Mouse (Mus musculus) midbrain, embryonic 11.5 days (tissue): ENCODE results near the gene Usp45. TPM values are rescaled to one million over a fixed set of nuclear protein-coding genes. Genes with fewer than 3 reads are reported as not detected.

Experiments used
- ATAC-seq: fragments of 200-750 bp; cut with Nextera tagmentation; 2 replicates; pipeline ENCODE4 v1.8.0; 2017; ENCODE audit warnings: moderate TSS enrichment, moderate library complexity; ENCODE audit not compliant: low FRiP score
- DNase-seq: peaks from one replicate; pipeline ENCODE4 v3.0.0; 2015; ENCODE audit warnings: low spot score; ENCODE audit errors: missing footprints
- H3K27ac ChIP-seq: fragments of 300-500 bp; sonication (generic); 2 replicates; pipeline ENCODE4 v1.5.1; 2014; ENCODE audit warnings: low read depth, low read length
- H3K27me3 ChIP-seq: fragments of 300-500 bp; sonication (generic); 2 replicates; pipeline ENCODE4 v1.6.1; 2014; ENCODE audit warnings: mild to moderate bottlenecking, low read length, moderate library complexity, mixed read lengths; ENCODE audit not compliant: control insufficient read depth, insufficient read depth
- H3K36me3 ChIP-seq: fragments of 300-500 bp; sonication (generic); 2 replicates; pipeline ENCODE4 v1.6.1; 2014; ENCODE audit warnings: mild to moderate bottlenecking, low read length, moderate library complexity, mixed read lengths; ENCODE audit not compliant: control insufficient read depth, insufficient read depth
- H3K4me1 ChIP-seq: fragments of 300-500 bp; sonication (generic); 2 replicates; pipeline ENCODE4 v1.6.1; 2014; ENCODE audit warnings: low read length; ENCODE audit not compliant: control insufficient read depth, insufficient read depth
- H3K4me2 ChIP-seq: fragments of 300-500 bp; sonication (generic); 2 replicates; pipeline ENCODE4 v1.6.1; 2014; ENCODE audit warnings: mild to moderate bottlenecking, moderate library complexity
- H3K4me3 ChIP-seq: fragments of 300-500 bp; sonication (generic); 2 replicates; pipeline ENCODE4 v1.5.1; 2014; ENCODE audit warnings: low read depth, low read length
- H3K9ac ChIP-seq: fragments of 300-500 bp; sonication (generic); 2 replicates; pipeline ENCODE4 v1.6.1; 2014; ENCODE audit warnings: low read length
- H3K9me3 ChIP-seq: fragments of 300-500 bp; sonication (generic); 2 replicates; pipeline ENCODE4 v1.6.1; 2016; ENCODE audit warnings: low read length; ENCODE audit not compliant: control insufficient read depth
- WGBS: fragments of 180-500 bp; shearing (Covaris S2); extraction: QIAGEN DNeasy Blood & Tissue Kit; methylation state at CpG from one replicate; pipeline ENCODE4 v1.1.7; 2014; 5-methylcytosine and 5-hydroxymethylcytosine counted together
- polyA plus RNA-seq: library from polyadenylated mRNA; unstranded; fragments of >200 nt; fragmentation: Nextera tagmentation; extraction: Ambion mirVana; gene quantifications from 2 replicates; pipeline ENCODE4 v1.2.1, GENCODE M21; 2014

Usp45 gene
- polyA plus RNA-seq, 1 experiment from 2014 or later: 13.4 TPM

GRCm38 (mm10) chr4:21758860-21759259 lies 8.1 kb upstream of the Usp45 start:
- Histone ChIP-seq H3K4me2 (no peak overlapping the region), H3K36me3 (no peaks in the 10 kb centered on the region; the same call in 1 of the 2 replicates), H3K27me3 (no peaks in the 10 kb centered on the region), H3K9ac (no peak overlapping the region), H3K27ac (no peak overlapping the region), H3K4me1 (no peaks in the 10 kb centered on the region), H3K4me3 (no peak overlapping the region), H3K9me3 (no peaks in the 10 kb centered on the region)
- WGBS: 60% methylated on average over 1 of the region's 1 CpGs
- DNase-seq: no peak
- ATAC-seq: no peak

GRCm38 (mm10) chr4:21761416-21762160 lies 5.4 kb upstream of the Usp45 start:
- H3K9ac ChIP-seq: no peak overlapping the region
- H3K9me3 ChIP-seq: no peaks in the 10 kb centered on the region
- DNase-seq: no peak
- H3K36me3 ChIP-seq: no peaks in the 10 kb centered on the region; the same call in 1 of the 2 replicates
- no peaks in the 10 kb centered on the region for H3K27me3 ChIP-seq
- H3K4me1 ChIP-seq: peaks cover 4% of the 10 kb centered on the region
- no peak overlapping the region for H3K27ac ChIP-seq
- ATAC-seq: no peak
- H3K4me2 ChIP-seq: no peak overlapping the region
- WGBS: 92% methylated on average over 9 of the region's 9 CpGs
- no peak overlapping the region for H3K4me3 ChIP-seq

GRCm38 (mm10) chr4:21763827-21764226 lies 3.1 kb upstream of the Usp45 start:
- no peak overlapping the region for H3K4me2 ChIP-seq
- H3K9ac ChIP-seq: no peak overlapping the region
- H3K4me3 ChIP-seq: no peak overlapping the region
- H3K27me3 ChIP-seq: no peaks in the 10 kb centered on the region
- DNase-seq (no peak), ATAC-seq (no peak)
- no peaks in the 10 kb centered on the region for H3K9me3 ChIP-seq
- H3K27ac ChIP-seq: no peak overlapping the region
- no peaks in the 10 kb centered on the region; the same call in 1 of the 2 replicates for H3K36me3 ChIP-seq
- WGBS: 76% methylated on average over 4 of the region's 4 CpGs
- peaks cover 4% of the 10 kb centered on the region for H3K4me1 ChIP-seq

- ATAC-seq: peak; percentile 51
- H3K27ac ChIP-seq: no peak overlapping the region
Measured at GRCm38 (mm10) chr4:21766171-21766862, 639 bp upstream of the Usp45 start.

GRCm38 (mm10) chr4:21771064-21771463 lies 4.1 kb downstream of the Usp45 start:
- DNase-seq: no peak
- Histone ChIP-seq H3K27ac (no peak overlapping the region), H3K4me3 (no peak overlapping the region), H3K9me3 (no peaks in the 10 kb centered on the region), H3K27me3 (no peaks in the 10 kb centered on the region), H3K4me2 (no peak overlapping the region), H3K4me1 (peaks cover 3% of the 10 kb centered on the region), H3K36me3 (no peaks in the 10 kb centered on the region), H3K9ac (no peak overlapping the region)
- 85% methylated on average over 1 of the region's 1 CpGs for WGBS
- ATAC-seq: no peak

More at GRCm38 (mm10) chr4:21766171-21766862, 639 bp upstream of the Usp45 start:
- H3K27me3 ChIP-seq: no peaks in the 10 kb centered on the region
- 22% methylated on average over 14 of the region's 14 CpGs for WGBS
- no peaks in the 10 kb centered on the region for H3K36me3 ChIP-seq
- H3K4me2 ChIP-seq: peak overlapping the region; percentile 74
- peak; percentile 82 for DNase-seq
- no peaks in the 10 kb centered on the region for H3K9me3 ChIP-seq
- peak overlapping the region; percentile 68 for H3K9ac ChIP-seq
- H3K4me3 ChIP-seq: peak overlapping the region; percentile 57
- peaks cover 4% of the 10 kb centered on the region for H3K4me1 ChIP-seq

GRCm38 (mm10) chr4:21772306-21772705 lies 5.3 kb downstream of the Usp45 start:
- peaks cover 1% of the 10 kb centered on the region; the same call in 1 of the 2 replicates for H3K4me1 ChIP-seq
- H3K4me3 ChIP-seq: no peak overlapping the region
- 93% methylated on average over 1 of the region's 1 CpGs for WGBS
- no peak for ATAC-seq
- no peak for DNase-seq
- no peak overlapping the region for H3K9ac ChIP-seq
- H3K27me3 ChIP-seq: no peaks in the 10 kb centered on the region
- H3K4me2 ChIP-seq: no peak overlapping the region
- H3K9me3 ChIP-seq: no peaks in the 10 kb centered on the region
- no peaks in the 10 kb centered on the region for H3K36me3 ChIP-seq
- no peak overlapping the region for H3K27ac ChIP-seq

- peak overlapping the region; percentile 56 for H3K4me2 ChIP-seq
- H3K36me3 ChIP-seq: peaks cover 3% of the 10 kb centered on the region; the same call in 1 of the 2 replicates
- H3K4me3 ChIP-seq: peak overlapping the region; percentile 77
- under 1% methylated on average over 46 of the region's 46 CpGs for WGBS
- H3K27me3 ChIP-seq: no peaks in the 10 kb centered on the region
- H3K4me1 ChIP-seq: peaks cover 5% of the 10 kb centered on the region; the same call in 1 of the 2 replicates
- DNase-seq (peak; percentile 99), ATAC-seq (peak; percentile 98)
- no peak overlapping the region for H3K27ac ChIP-seq
- peak overlapping the region; percentile 87 for H3K9ac ChIP-seq
- H3K9me3 ChIP-seq: no peaks in the 10 kb centered on the region
Measured at GRCm38 (mm10) chr4:21776091-21776945, 9.4 kb downstream of the Usp45 start.

GRCm38 (mm10) chr4:21776946-21777265 lies 9.9 kb downstream of the Usp45 start:
- no peak for DNase-seq
- H3K4me2 ChIP-seq: peak overlapping the region; percentile 56
- ATAC-seq: no peak
- no peak overlapping the region for H3K27ac ChIP-seq
- no peaks in the 10 kb centered on the region for H3K27me3 ChIP-seq
- 12% methylated on average over 9 of the region's 9 CpGs for WGBS
- no peaks in the 10 kb centered on the region for H3K9me3 ChIP-seq
- H3K9ac ChIP-seq: peak overlapping the region; percentile 87
- H3K4me3 ChIP-seq: peak overlapping the region; percentile 77
- H3K36me3 ChIP-seq: peaks cover 4% of the 10 kb centered on the region; the same call in 1 of the 2 replicates
- peaks cover 5% of the 10 kb centered on the region; the same call in 1 of the 2 replicates for H3K4me1 ChIP-seq
